Mouse (Mus musculus) embryonic fibroblast, embryonic 13.5 days (primary cell): ENCODE data around the gene Tm9sf4. TPM values are rescaled to one million over a fixed set of nuclear protein-coding genes. Genes with fewer than 3 reads are reported as not detected.

Source experiments
- H3K27ac ChIP-seq: 2 replicates; pipeline ENCODE4 v1.5.1; 2012; ENCODE audit warnings: low read length, control low read depth, inconsistent platforms; ENCODE audit not compliant: insufficient read depth
- H3K4me1 ChIP-seq: 2 replicates; pipeline ENCODE4 v1.6.1; 2011; ENCODE audit warnings: low read length; ENCODE audit not compliant: control insufficient read depth, insufficient read depth
- H3K4me3 ChIP-seq: 2 replicates; pipeline ENCODE4 v1.5.1; 2011; ENCODE audit warnings: mild to moderate bottlenecking, control low read depth, low read length; ENCODE audit not compliant: insufficient read depth
- CTCF ChIP-seq: IDR thresholded peaks from 2 replicates; pipeline ENCODE4 v1.5.1; 2011; ENCODE audit warnings: mild to moderate bottlenecking, control low read depth, low read length, moderate library complexity, borderline replicate concordance; ENCODE audit not compliant: insufficient read depth
- POLR2A ChIP-seq: IDR thresholded peaks from 2 replicates; pipeline ENCODE4 v1.6.1; 2011; ENCODE audit warnings: low read depth, mild to moderate bottlenecking, control low read depth, low read length, moderate library complexity
- polyA plus RNA-seq: library from polyadenylated mRNA; stranded (reverse); fragments of >200 nt; gene quantifications from 2 replicates; pipeline ENCODE4 v1.2.4, GENCODE M21; 2011; ENCODE audit warnings: low read depth; ENCODE audit not compliant: missing spikeins, insufficient read length

Gene Tm9sf4
- polyA plus RNA-seq: 114 and 120 TPM in 2 replicates

DNA sequence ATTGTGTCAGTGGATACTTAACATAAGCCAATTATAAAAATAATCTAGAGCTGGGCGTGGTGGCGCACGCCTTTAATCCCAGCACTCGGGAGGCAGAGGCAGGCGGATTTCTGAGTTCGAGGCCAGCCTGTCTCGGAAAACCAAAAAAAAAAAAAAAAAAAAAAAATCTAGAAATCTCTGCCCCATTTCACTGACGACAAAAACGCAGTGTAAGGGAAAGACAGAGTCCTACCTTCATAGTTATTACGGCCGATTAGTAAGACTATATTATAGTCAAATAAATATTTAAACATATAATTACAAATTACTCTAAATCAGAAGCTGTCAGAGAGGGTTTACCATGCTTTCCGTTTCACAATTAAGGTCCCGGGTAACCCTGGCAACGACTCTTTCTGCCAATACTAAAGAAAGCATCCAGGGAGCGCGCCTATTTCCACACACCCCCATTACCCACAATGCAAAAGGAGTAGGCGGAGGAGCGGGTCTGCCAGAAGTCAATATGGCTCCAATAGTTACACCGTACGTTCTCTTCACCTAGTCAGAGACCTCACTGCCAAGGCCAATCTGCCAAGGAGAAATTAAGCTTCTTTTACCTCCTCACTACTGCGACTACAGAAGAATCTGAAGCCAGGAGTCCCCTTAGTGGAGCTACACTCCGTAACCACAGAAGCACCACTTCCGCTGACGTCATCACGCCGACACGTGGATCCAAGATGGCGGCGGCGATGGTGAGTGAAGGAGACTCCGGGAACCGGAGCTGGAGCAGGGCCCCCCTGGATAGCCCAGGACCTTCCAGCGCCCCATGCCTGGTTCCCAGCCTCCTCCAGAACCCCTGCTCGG is at the start of gene Tm9sf4:
Gene Tm9sf4, plus strand, starts transcription at position 460 of the 840 bp plus-strand sequence.
- TF ChIP-seq POLR2A (peak; percentile 85), CTCF (no peak)
- Histone ChIP-seq H3K4me3 (peak within 1 kb of the TSS; percentile 87), H3K27ac (peak within 1 kb of the TSS; percentile 92), H3K4me1 (no peaks in the 10 kb centered on the region)

DNA sequence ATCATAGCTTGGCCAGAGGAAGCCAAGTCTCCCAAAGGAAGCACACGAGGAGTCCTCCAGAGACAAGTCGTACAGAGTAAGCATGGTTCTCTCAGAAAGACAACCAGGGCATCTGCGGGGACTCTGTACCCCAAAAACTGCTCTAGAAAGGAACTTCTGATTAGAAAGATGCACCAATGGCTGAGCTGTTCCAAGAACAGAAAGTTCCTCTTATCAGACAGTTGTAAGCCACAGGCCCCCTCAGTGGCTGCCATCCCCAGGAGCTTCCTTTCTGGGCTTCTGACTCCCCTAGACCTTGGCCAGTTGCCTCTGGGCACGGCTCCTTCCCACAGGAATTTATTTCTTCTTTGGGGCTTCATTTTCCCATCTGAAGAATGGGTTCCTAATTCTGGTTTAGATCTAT is 45.4 kb upstream of the Tm9sf4 start:
- H3K27ac ChIP-seq: no peak overlapping the region
- no peak for TF ChIP-seq CTCF
- TF ChIP-seq POLR2A: no peak
- no peak overlapping the region for H3K4me3 ChIP-seq
- H3K4me1 ChIP-seq: no peaks in the 10 kb centered on the region

GRCm38 (mm10) chr2:153117051-153117486 is 44.0 kb upstream of the Tm9sf4 start:
- Histone ChIP-seq H3K4me1 (peaks cover 7% of the 10 kb centered on the region), H3K4me3 (no peak overlapping the region), H3K27ac (no peak overlapping the region)
- TF ChIP-seq CTCF: no peak
- TF ChIP-seq POLR2A: no peak

DNA sequence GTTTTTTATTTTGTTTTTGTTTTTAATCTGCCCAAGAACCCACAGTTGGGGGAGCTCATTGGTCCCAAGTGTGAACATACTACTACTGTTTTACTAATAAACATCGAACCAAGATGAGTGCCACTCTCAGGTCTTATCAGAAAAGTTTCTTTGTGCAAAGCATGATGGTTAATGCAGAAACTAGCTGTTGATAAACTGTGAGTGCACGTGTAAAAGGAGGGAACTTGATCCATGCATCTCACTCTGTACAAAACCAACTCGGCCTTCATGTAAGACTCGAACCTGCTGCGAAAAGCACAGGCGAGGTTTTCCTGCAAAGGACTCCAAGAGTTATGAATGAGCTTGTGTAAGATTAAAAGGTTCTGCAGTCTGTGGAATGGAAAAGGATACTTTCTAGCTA is 41.6 kb upstream of the Tm9sf4 start:
- H3K4me1 ChIP-seq: peaks cover 7% of the 10 kb centered on the region
- TF ChIP-seq POLR2A: no peak
- no peak for TF ChIP-seq CTCF
- no peak overlapping the region for H3K27ac ChIP-seq
- no peak overlapping the region for H3K4me3 ChIP-seq

DNA sequence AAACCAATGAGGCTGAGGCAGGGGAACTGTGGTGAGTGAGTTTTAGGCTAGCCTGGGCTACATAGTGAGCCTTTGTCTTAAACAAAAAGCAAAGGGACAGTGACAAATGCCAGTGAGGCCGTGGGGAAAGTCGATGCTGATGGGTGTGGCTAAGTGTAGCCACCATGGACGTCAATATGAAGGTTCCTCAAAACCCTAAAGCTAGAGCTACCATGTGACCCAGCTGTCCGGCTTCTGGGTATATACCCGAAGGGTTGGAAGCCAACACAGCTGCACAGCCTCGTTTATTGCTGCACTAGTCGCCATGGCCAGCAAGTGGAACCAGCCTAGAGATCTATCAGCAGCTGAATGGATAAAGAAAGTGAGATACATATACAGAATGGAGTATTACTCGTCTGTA is 41.0 kb upstream of the Tm9sf4 start:
- Histone ChIP-seq H3K4me3 (no peak overlapping the region), H3K4me1 (peaks cover 7% of the 10 kb centered on the region)
- TF ChIP-seq CTCF (no peak), POLR2A (no peak)

GRCm38 (mm10) chr2:153121821-153122615 is 39.1 kb upstream of the Tm9sf4 start:
- TF ChIP-seq POLR2A (no peak), CTCF (no peak)
- no peak overlapping the region for H3K4me3 ChIP-seq
- no peak overlapping the region; the same call in 1 of the 2 replicates for H3K27ac ChIP-seq
- peaks cover 7% of the 10 kb centered on the region for H3K4me1 ChIP-seq

More for the DNA sequence above, 41.0 kb upstream of the Tm9sf4 start:
- H3K27ac ChIP-seq: no peak overlapping the region

GRCm38 (mm10) chr2:153122701-153123100 is 38.4 kb upstream of the Tm9sf4 start:
- no peak overlapping the region for H3K4me3 ChIP-seq
- no peak for TF ChIP-seq POLR2A
- no peak overlapping the region for H3K27ac ChIP-seq
- H3K4me1 ChIP-seq: peaks cover 7% of the 10 kb centered on the region

DNA sequence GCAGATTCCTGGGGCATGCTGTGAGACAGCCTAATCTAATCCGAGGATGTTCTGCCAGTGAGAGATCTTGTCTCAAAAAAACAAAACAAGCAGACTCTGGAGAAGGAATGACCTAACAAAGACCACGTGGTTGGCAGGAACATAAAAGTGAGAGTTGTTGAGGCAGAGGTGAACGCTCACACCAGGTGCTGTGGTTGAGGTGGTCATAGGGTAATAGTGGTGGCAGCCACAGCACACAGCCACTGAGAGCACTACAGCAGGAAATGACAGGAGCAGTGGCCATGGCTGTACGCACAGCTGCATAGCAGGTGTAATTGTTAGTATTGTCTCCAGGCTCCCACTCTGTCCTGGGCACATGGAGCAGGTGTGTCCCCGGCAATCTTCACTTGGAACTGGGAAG is 35.2 kb upstream of the Tm9sf4 start:
- Histone ChIP-seq H3K4me1 (peaks cover 6% of the 10 kb centered on the region), H3K27ac (no peak overlapping the region), H3K4me3 (no peak overlapping the region)
- TF ChIP-seq POLR2A (no peak), CTCF (no peak)

- H3K4me1 ChIP-seq: no peaks in the 10 kb centered on the region
- TF ChIP-seq POLR2A (no peak), CTCF (peak; percentile 59; the same call in 1 of the 2 replicates)
- H3K4me3 ChIP-seq: no peak overlapping the region
Observed at GRCm38 (mm10) chr2:153131019-153131418, 30.1 kb upstream of the Tm9sf4 start.

More at GRCm38 (mm10) chr2:153131019-153131418, 30.1 kb upstream of the Tm9sf4 start:
- H3K27ac ChIP-seq: no peak overlapping the region
